Mouse (Mus musculus) limb, embryonic 12.5 days (tissue): Measurements from ENCODE around the gene Cdkn2aipnl. TPM values are rescaled to one million over a fixed set of nuclear protein-coding genes. Genes with fewer than 3 reads are reported as not detected.

Experiments
- ATAC-seq: fragments of 200-750 bp; cut with Nextera tagmentation; 2 replicates; pipeline ENCODE4 v1.8.0; 2017; ENCODE audit warnings: low read depth, moderate TSS enrichment; ENCODE audit not compliant: insufficient number of reproducible peaks, insufficient read depth, low FRiP score, low TSS enrichment
- H3K27ac ChIP-seq: fragments of 300-500 bp; sonication (generic); 2 replicates; pipeline ENCODE4 v1.5.1; 2016; ENCODE audit warnings: mild to moderate bottlenecking, moderate library complexity
- H3K27me3 ChIP-seq: fragments of 300-500 bp; sonication (generic); 2 replicates; pipeline ENCODE4 v1.6.1; 2016; ENCODE audit warnings: mild to moderate bottlenecking, moderate library complexity
- H3K36me3 ChIP-seq: fragments of 300-500 bp; sonication (generic); 2 replicates; pipeline ENCODE4 v1.6.1; 2016; ENCODE audit warnings: mild to moderate bottlenecking, moderate library complexity
- H3K4me1 ChIP-seq: fragments of 300-500 bp; sonication (generic); replicated peaks from 2 replicates; pipeline ENCODE4 v1.6.1; 2016
- H3K4me2 ChIP-seq: fragments of 300-500 bp; sonication (generic); 2 replicates; pipeline ENCODE4 v1.6.1; 2016; ENCODE audit warnings: mild to moderate bottlenecking, moderate library complexity
- H3K4me3 ChIP-seq: fragments of 300-500 bp; sonication (generic); replicated peaks from 2 replicates; pipeline ENCODE4 v1.5.1; 2016; ENCODE audit warnings: mild to moderate bottlenecking
- H3K9ac ChIP-seq: fragments of 300-500 bp; sonication (generic); replicated peaks from 2 replicates; pipeline ENCODE4 v1.6.1; 2016; ENCODE audit warnings: mild to moderate bottlenecking, moderate library complexity
- H3K9me3 ChIP-seq: fragments of 300-500 bp; sonication (generic); 2 replicates; pipeline ENCODE4 v1.6.1; 2016; ENCODE audit warnings: mild to moderate bottlenecking, moderate library complexity
- WGBS: fragments of 180-500 bp; shearing (Covaris S2); methylation state at CpG from one replicate; pipeline ENCODE4 v1.1.7; 2016; 5-methylcytosine and 5-hydroxymethylcytosine counted together
- polyA plus RNA-seq: library from polyadenylated mRNA; unstranded; fragments of >200 nt; fragmentation: Nextera tagmentation; extraction: Ambion mirVana; gene quantifications from 2 replicates; pipeline ENCODE4 v1.2.1, GENCODE M21; 2016

Cdkn2aipnl gene
- polyA plus RNA-seq, 1 experiment from 2014 or later, result 107 TPM

DNA sequence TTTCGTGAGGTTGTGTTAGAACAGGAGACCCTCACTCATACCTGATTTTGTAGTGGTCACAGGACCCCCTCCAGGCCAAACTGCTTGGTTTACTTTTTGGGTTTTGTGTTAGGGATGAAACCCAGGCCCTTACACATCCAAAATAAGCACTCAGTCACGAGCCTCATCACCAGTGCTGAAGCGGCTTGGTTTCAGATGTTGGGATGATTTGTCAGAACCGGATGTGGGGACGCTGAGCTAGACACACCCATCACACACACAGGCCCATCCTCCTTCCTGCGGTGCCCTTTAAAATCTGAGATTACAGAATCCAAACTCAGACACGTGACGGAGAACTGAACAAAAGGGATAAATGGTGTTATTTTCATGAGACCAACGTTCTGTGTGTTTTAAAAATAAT, 1.4 kb downstream of the Cdkn2aipnl start:
- H3K4me2 ChIP-seq, result peak overlapping the region; percentile 88; the same call in 1 of the 2 replicates
- no peak for ATAC-seq
- H3K9ac ChIP-seq, result no peak overlapping the region
- H3K4me1 ChIP-seq, result peaks cover 9% of the 10 kb centered on the region; the same call in 1 of the 2 replicates
- H3K9me3 ChIP-seq, result no peaks in the 10 kb centered on the region
- H3K27ac ChIP-seq, result no peak overlapping the region
- WGBS, result 93% methylated on average over 9 of the region's 9 CpGs
- no peaks in the 10 kb centered on the region for H3K27me3 ChIP-seq
- H3K4me3 ChIP-seq, result no peak overlapping the region; the same call in 1 of the 2 replicates
- peaks cover 46% of the 10 kb centered on the region for H3K36me3 ChIP-seq

GRCm38 (mm10) chr11:51969511-51969910, 2.0 kb downstream of the Cdkn2aipnl start:
- H3K4me1 ChIP-seq, result peaks cover 9% of the 10 kb centered on the region; the same call in 1 of the 2 replicates
- no peaks in the 10 kb centered on the region for H3K27me3 ChIP-seq
- H3K9ac ChIP-seq, result no peak overlapping the region
- no peak overlapping the region for H3K4me2 ChIP-seq
- H3K36me3 ChIP-seq, result peaks cover 51% of the 10 kb centered on the region
- H3K9me3 ChIP-seq, result no peaks in the 10 kb centered on the region
- ATAC-seq, result no peak
- 84% methylated on average over 2 of the region's 2 CpGs for WGBS
- no peak overlapping the region for H3K4me3 ChIP-seq
- no peak overlapping the region for H3K27ac ChIP-seq

DNA sequence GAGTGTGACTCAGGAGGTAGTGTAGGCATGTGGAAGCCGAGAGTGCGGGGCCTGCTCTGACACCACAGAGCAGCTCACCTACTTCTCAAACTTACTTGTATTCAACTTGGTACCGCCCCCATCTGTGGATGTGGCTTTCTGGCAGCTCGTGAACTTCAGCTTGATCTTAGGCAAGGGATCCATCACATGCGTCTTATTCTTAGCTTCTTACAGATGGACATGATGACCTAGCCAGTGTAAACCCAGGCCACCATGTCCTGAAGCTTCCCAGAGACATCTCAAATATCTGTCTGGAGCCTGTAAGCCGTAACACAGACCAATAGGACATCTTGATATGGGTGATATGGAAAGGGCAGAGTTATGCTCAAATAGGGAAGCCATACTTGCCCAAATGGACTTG, 4.2 kb downstream of the Cdkn2aipnl start:
- Histone ChIP-seq H3K4me2 (no peak overlapping the region), H3K4me3 (no peak overlapping the region), H3K9ac (no peak overlapping the region), H3K27ac (no peak overlapping the region), H3K36me3 (peaks cover 64% of the 10 kb centered on the region), H3K4me1 (peaks cover 9% of the 10 kb centered on the region; the same call in 1 of the 2 replicates), H3K9me3 (no peaks in the 10 kb centered on the region), H3K27me3 (no peaks in the 10 kb centered on the region)
- WGBS, result 93% methylated on average over 6 of the region's 6 CpGs
- ATAC-seq, result no peak

- under 1% methylated on average over 29 of the region's 29 CpGs for WGBS
- H3K27me3 ChIP-seq, result no peaks in the 10 kb centered on the region
- peaks cover 28% of the 10 kb centered on the region for H3K4me1 ChIP-seq
- H3K36me3 ChIP-seq, result peaks cover 31% of the 10 kb centered on the region
- H3K4me2 ChIP-seq, result peak overlapping the region; percentile 85
- H3K9me3 ChIP-seq, result no peaks in the 10 kb centered on the region
- peak overlapping the region; percentile 96 for H3K27ac ChIP-seq
- H3K4me3 ChIP-seq, result peak overlapping the region; percentile 93
- ATAC-seq, result peak; percentile 50
- H3K9ac ChIP-seq, result peak overlapping the region; percentile 94
Observed at GRCm38 (mm10) chr11:51999611-52000289, 32.3 kb downstream of the Cdkn2aipnl start.

- Histone ChIP-seq H3K27me3 (no peaks in the 10 kb centered on the region), H3K4me3 (peak within 1 kb of the TSS; percentile 93), H3K9ac (peak within 1 kb of the TSS; percentile 94), H3K9me3 (no peaks in the 10 kb centered on the region), H3K4me2 (peak within 1 kb of the TSS; percentile 85), H3K4me1 (peaks cover 30% of the 10 kb centered on the region), H3K36me3 (peaks cover 24% of the 10 kb centered on the region), H3K27ac (peak within 1 kb of the TSS; percentile 96)
- peak; percentile 76 for ATAC-seq
- WGBS, result under 1% methylated on average over 56 of the region's 63 CpGs
Observed at GRCm38 (mm10) chr11:52000290-52000962, 33.0 kb downstream of the Cdkn2aipnl start, which contains the start of gene Ube2b. Ube2b (minus strand) TSS chr11:52000762.

GRCm38 (mm10) chr11:52001341-52001740, 33.9 kb downstream of the Cdkn2aipnl start:
- Histone ChIP-seq H3K9ac (no peak overlapping the region), H3K4me2 (peak overlapping the region; percentile 51), H3K27me3 (no peaks in the 10 kb centered on the region), H3K27ac (peak overlapping the region; percentile 87), H3K36me3 (peaks cover 15% of the 10 kb centered on the region), H3K9me3 (no peaks in the 10 kb centered on the region), H3K4me3 (peak overlapping the region; percentile 93; the same call in 1 of the 2 replicates), H3K4me1 (peaks cover 39% of the 10 kb centered on the region)
- 82% methylated on average over 10 of the region's 10 CpGs for WGBS
- ATAC-seq, result no peak

DNA sequence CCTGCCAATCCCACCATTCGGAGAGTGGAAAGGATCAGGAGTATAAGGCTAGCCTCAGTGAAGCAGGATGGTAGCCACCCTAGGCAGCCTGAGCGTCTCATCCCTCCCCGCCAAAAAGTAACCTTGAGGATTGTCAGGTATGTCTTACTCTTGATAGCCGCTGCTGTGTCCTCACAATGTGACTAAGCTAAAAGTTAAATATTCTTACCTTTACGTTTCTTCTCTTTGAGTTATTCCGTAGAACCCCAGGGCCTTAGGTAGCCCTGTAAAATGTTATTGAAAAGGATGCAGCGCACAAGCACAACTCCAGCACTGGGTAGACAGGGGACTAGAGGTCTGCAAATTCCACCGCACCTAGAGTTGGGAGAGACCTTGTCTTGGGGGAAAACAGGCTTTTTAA, 34.4 kb downstream of the Cdkn2aipnl start:
- Histone ChIP-seq H3K4me1 (peaks cover 41% of the 10 kb centered on the region), H3K27ac (0 out of 2 replicates have a peak overlapping the region, but pooled peaks have one; percentile 87), H3K4me3 (no peak overlapping the region), H3K36me3 (peaks cover 9% of the 10 kb centered on the region), H3K27me3 (no peaks in the 10 kb centered on the region), H3K9me3 (no peaks in the 10 kb centered on the region), H3K9ac (no peak overlapping the region), H3K4me2 (peak overlapping the region; percentile 51; the same call in 1 of the 2 replicates)
- no peak for ATAC-seq
- WGBS, result 90% methylated on average over 8 of the region's 8 CpGs

DNA sequence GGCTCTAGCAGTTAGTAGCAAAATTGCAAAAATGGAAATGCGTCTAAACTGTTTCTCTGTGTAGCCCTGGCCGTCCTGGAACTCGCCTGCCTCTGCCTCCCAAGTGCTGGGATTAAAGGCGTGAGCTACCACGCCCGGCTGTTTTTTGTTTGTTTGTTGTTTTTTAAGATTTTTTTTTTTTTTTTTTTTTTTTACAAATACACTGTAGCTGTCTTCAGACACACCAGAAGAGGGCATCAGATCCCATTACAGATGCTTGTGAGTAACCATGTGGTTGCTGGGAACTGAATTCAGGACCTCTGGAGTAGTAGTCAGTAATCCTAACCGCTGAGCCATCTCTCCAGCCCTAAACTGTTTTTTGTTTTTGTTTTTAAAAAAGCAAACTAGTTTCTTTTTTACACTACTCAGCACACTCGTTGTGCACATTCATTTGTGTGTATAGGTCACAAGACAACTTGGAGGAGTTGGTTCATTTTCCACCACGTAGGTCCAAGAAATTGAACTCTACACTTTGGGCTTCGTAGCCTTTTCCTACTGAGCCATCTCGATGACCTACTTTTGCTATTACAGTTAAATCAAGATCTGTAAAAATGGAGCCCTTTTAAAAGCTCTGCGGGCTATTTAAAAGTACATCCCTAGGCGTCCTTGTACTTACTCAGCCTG, 35.5 kb downstream of the Cdkn2aipnl start:
- H3K9me3 ChIP-seq, result no peaks in the 10 kb centered on the region
- no peaks in the 10 kb centered on the region; the same call in 1 of the 2 replicates for H3K36me3 ChIP-seq
- H3K27me3 ChIP-seq, result no peaks in the 10 kb centered on the region
- H3K4me3 ChIP-seq, result peak overlapping the region; percentile 71
- peak overlapping the region; percentile 82 for H3K9ac ChIP-seq
- H3K4me2 ChIP-seq, result peak overlapping the region; percentile 65
- ATAC-seq, result no peak
- H3K27ac ChIP-seq, result peak overlapping the region; percentile 93
- peaks cover 33% of the 10 kb centered on the region for H3K4me1 ChIP-seq
- 77% methylated on average over 13 of the region's 13 CpGs for WGBS

DNA sequence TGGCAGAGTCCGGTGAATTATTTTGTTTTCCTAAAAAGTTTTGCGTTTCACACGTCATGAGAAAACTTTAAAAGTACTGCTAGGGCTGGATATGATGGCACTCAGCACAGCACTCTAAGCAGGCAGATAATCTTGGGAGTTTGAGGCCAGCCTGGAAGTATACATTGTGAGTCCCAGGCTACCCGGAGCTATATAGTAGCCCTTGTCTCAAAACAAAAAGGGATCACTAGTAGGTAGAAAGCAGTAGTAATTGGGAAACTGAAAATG, 36.0 kb downstream of the Cdkn2aipnl start:
- Histone ChIP-seq H3K4me1 (peaks cover 28% of the 10 kb centered on the region), H3K27ac (peak overlapping the region; percentile 93), H3K4me2 (peak overlapping the region; percentile 65), H3K36me3 (no peaks in the 10 kb centered on the region), H3K27me3 (no peaks in the 10 kb centered on the region), H3K9ac (peak overlapping the region; percentile 82), H3K9me3 (no peaks in the 10 kb centered on the region), H3K4me3 (peak overlapping the region; percentile 71)
- 19% methylated on average over 4 of the region's 4 CpGs for WGBS
- no peak for ATAC-seq

DNA sequence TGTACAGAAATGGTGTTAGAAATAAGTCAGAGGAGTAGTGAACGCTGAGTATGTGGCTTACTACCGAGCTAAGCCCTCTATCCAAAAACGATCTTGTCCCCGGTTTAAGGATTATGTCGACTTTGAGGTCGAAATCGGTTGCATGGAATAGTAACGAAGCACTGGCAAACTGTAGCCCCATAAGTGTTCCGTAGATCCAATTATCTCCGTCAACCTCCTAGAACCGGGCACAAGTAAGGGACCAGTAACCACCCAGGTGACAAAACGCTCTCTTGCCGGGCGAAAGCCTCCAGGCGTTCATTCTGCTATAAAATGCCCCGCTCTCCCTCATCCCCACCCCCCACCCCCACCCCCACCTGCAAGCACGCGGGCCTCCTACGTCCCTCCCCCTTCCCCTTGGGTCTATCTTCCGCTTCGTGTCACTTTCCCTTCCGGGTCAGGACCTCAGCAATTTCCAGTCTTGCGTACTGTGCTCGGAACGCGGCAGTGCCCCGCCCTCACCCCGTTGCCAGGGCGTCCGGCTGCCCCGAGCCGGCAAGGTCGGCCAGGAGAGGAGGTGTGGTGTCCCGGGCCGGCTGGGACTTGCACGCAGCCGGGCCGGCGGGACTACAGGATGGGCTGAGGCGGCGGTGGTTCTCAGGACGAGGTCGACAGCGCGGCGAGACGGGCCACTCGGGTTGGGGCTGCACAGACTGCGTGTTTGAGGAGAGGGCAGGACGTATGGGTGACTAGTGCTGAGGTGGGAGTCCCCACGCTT, 36.5 kb downstream of the Cdkn2aipnl start, which contains the start of gene Cdkl3:
Gene Cdkl3, plus strand, starts transcription at position 450 of the 757 bp plus-strand sequence.
- Histone ChIP-seq H3K9me3 (no peaks in the 10 kb centered on the region), H3K36me3 (no peaks in the 10 kb centered on the region), H3K27ac (peak within 1 kb of the TSS; percentile 93), H3K4me1 (peaks cover 23% of the 10 kb centered on the region), H3K9ac (peak within 1 kb of the TSS; percentile 82), H3K4me3 (peak within 1 kb of the TSS; percentile 71), H3K27me3 (no peaks in the 10 kb centered on the region), H3K4me2 (peak within 1 kb of the TSS; percentile 65)
- WGBS, result under 1% methylated on average over 51 of the region's 51 CpGs
- ATAC-seq, result peak; percentile 89
